Mouse (Mus musculus) kidney, postnatal 14 days (tissue): ENCODE results near the gene Ctnna3.
A peak's percentile ranks its signal among the peaks of the same experiment; 100 is the strongest.
"Not testable (repeated sequence)": the region's sequence is repeated elsewhere in the genome, so short reads cannot be mapped to it uniquely, and the experiment has no call there.

Source experiments
- DNase-seq: peaks from one replicate; pipeline ENCODE4 v3.0.0; 2022; ENCODE audit warnings: mixed read lengths

Ctnna3 gene

GRCm38 (mm10) chr10:64661190-64661589 lies 1231.3 kb downstream of the Ctnna3 start:
- DNase-seq = no peak

GRCm38 (mm10) chr10:64671469-64671868 lies 1241.6 kb downstream of the Ctnna3 start:
- DNase-seq = no peak

GRCm38 (mm10) chr10:64675796-64676195 lies 1245.9 kb downstream of the Ctnna3 start:
- no peak for DNase-seq

- DNase-seq = no peak
Observed at GRCm38 (mm10) chr10:64710017-64710416, 1280.1 kb downstream of the Ctnna3 start.

GRCm38 (mm10) chr10:64718036-64718435 lies 1288.1 kb downstream of the Ctnna3 start:
- DNase-seq = no peak

GRCm38 (mm10) chr10:64735692-64736091 lies 1305.8 kb downstream of the Ctnna3 start:
- no peak for DNase-seq

- DNase-seq = no peak
Observed at GRCm38 (mm10) chr10:64736616-64737015, 1306.7 kb downstream of the Ctnna3 start.

GRCm38 (mm10) chr10:64741721-64742120 lies 1311.8 kb downstream of the Ctnna3 start:
- not testable (repeated sequence) for DNase-seq

GRCm38 (mm10) chr10:64744099-64744498 lies 1314.2 kb downstream of the Ctnna3 start:
- DNase-seq = not testable (repeated sequence)

GRCm38 (mm10) chr10:64748651-64749050 lies 1318.8 kb downstream of the Ctnna3 start:
- no peak for DNase-seq

GRCm38 (mm10) chr10:64750791-64751190 lies 1320.9 kb downstream of the Ctnna3 start:
- peak; percentile 14 for DNase-seq

- DNase-seq = no peak
Observed at GRCm38 (mm10) chr10:64836315-64836714, 1406.4 kb downstream of the Ctnna3 start.

GRCm38 (mm10) chr10:64861439-64861838 lies 1431.5 kb downstream of the Ctnna3 start:
- DNase-seq = peak; percentile 42

GRCm38 (mm10) chr10:64870888-64871287 lies 1441.0 kb downstream of the Ctnna3 start:
- no peak for DNase-seq

- no peak for DNase-seq
Observed at GRCm38 (mm10) chr10:64876506-64876905, 1446.6 kb downstream of the Ctnna3 start.

GRCm38 (mm10) chr10:64879860-64880259 lies 1450.0 kb downstream of the Ctnna3 start:
- no peak for DNase-seq

GRCm38 (mm10) chr10:64886946-64887345 lies 1457.0 kb downstream of the Ctnna3 start:
- no peak for DNase-seq

GRCm38 (mm10) chr10:64892458-64892857 lies 1462.6 kb downstream of the Ctnna3 start:
- DNase-seq = no peak

GRCm38 (mm10) chr10:64898739-64899138 lies 1468.8 kb downstream of the Ctnna3 start:
- no peak for DNase-seq

GRCm38 (mm10) chr10:64901726-64902125 lies 1471.8 kb downstream of the Ctnna3 start:
- no peak for DNase-seq

- no peak for DNase-seq
Observed at GRCm38 (mm10) chr10:64940975-64941374, 1511.1 kb downstream of the Ctnna3 start.

GRCm38 (mm10) chr10:64958391-64958790 lies 1528.5 kb downstream of the Ctnna3 start:
- DNase-seq = peak; percentile 2

- no peak for DNase-seq
Observed at GRCm38 (mm10) chr10:64992871-64993270, 1563.0 kb downstream of the Ctnna3 start.

- no peak for DNase-seq
Observed at GRCm38 (mm10) chr10:65013525-65013924, 1583.6 kb downstream of the Ctnna3 start.

GRCm38 (mm10) chr10:65022667-65023066 lies 1592.8 kb downstream of the Ctnna3 start:
- DNase-seq = no peak

GRCm38 (mm10) chr10:65033516-65033915 lies 1603.6 kb downstream of the Ctnna3 start:
- not testable (repeated sequence) for DNase-seq
